ENCODE assay signal across 8 mouse cellular contexts in the genomic region with DNA sequence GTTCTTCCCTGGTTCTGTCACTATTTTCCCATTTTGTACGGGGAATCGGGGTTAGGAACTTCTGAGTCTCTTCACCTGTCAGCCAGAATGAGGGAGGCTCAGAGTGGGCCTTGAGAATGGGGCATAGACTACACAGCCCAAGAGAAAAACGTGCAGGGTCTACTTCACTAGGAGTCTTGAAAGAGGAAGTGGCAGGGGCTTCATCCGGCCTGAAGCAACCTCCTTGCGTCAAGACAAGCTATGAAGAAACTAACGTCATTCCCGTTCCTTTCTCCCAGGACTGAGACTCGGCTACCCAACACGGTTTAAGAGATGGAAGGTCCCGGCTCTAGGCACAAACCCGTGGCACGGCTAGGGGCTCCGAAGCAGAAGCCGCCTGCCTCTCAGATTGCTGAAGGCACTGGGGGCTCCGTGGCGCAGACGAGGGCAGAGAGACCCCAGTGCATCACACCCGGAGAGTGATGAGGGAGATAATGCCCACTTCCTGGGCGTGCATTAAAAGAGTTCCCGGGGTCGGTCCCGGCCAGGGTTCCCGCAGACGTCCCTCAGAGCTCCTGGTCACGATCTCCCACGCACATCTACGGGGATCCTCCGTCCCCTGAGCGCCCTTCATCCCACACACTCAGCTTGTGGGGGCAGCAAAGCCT. TPM values are rescaled to one million over a fixed set of nuclear protein-coding genes. Genes with fewer than 3 reads are reported as not detected.
DNase-seq lines count a peak whose midpoint lies in the region; ATAC-seq and TF ChIP-seq lines count a peak whose summit lies in the region.

No protein-coding gene starts in this region.

- ATAC-seq in CD4-positive, CD25-positive, alpha-beta regulatory T cell, adult 4 months, result peak; percentile 40
- peak; percentile 12; the same call in 1 of the 2 replicates for ATAC-seq in embryonic facial prominence, embryonic 12.5 days (ENCODE audit: insufficient number of reproducible peaks, insufficient read depth, low FRiP score, low TSS enrichment)
- ATAC-seq in hindbrain, postnatal 0 days, result peak; percentile 54
- ATAC-seq in stomach, embryonic 16.5 days (ENCODE audit: insufficient read depth, low FRiP score), result peak; percentile 14; the same call in 1 of the 2 replicates

- DNase-seq in 416B (ENCODE audit: low read depth), result peak; percentile 78
- peak; percentile 25 for DNase-seq in hindbrain, postnatal 0 days (ENCODE audit: low spot score)
- peak; percentile 50 for DNase-seq in lung, postnatal 36 days
- no peak for DNase-seq in Muller cell, postnatal 12 days (ENCODE audit: inconsistent ontology term)
- DNase-seq in layer of hippocampus, postnatal 25 days (ENCODE audit: extremely low spot score in 1 of 2, low spot score in 1 of 2), result no peak

- H3K9ac ChIP-seq in embryonic facial prominence, embryonic 12.5 days, result peak overlapping the region; percentile 88
- peak overlapping the region; percentile 70 for H3K9ac ChIP-seq in hindbrain, postnatal 0 days (replicated peaks; ENCODE audit: low read length)
- H3K9ac ChIP-seq in stomach, embryonic 16.5 days (ENCODE audit: low read length), result peak overlapping the region; percentile 89

- no peaks in the 10 kb centered on the region for H3K36me3 ChIP-seq in embryonic facial prominence, embryonic 12.5 days
- no peaks in the 10 kb centered on the region for H3K36me3 ChIP-seq in hindbrain, postnatal 0 days (ENCODE audit: insufficient read depth, low read length)
- H3K36me3 ChIP-seq in stomach, embryonic 16.5 days (ENCODE audit: control insufficient read depth, insufficient read depth, low read length), result no peaks in the 10 kb centered on the region

- no peak for TF ChIP-seq CTCF in hindbrain, postnatal 0 days (IDR thresholded peaks at IDR 0.05; ENCODE audit: low read depth)

- peak overlapping the region; percentile 80 for H3K4me3 ChIP-seq in embryonic facial prominence, embryonic 12.5 days
- peak overlapping the region; percentile 83 for H3K4me3 ChIP-seq in hindbrain, postnatal 0 days (ENCODE audit: low read length)
- peak overlapping the region; percentile 90 for H3K4me3 ChIP-seq in stomach, embryonic 16.5 days (replicated peaks; ENCODE audit: low read length)

- H3K27me3 ChIP-seq in embryonic facial prominence, embryonic 12.5 days, result no peaks in the 10 kb centered on the region
- no peaks in the 10 kb centered on the region for H3K27me3 ChIP-seq in hindbrain, postnatal 0 days (ENCODE audit: insufficient read depth, low read length)
- no peaks in the 10 kb centered on the region for H3K27me3 ChIP-seq in stomach, embryonic 16.5 days (ENCODE audit: control insufficient read depth, insufficient read depth, low read length)

- peaks cover 20% of the 10 kb centered on the region for H3K4me1 ChIP-seq in embryonic facial prominence, embryonic 12.5 days
- no peaks in the 10 kb centered on the region for H3K4me1 ChIP-seq in hindbrain, postnatal 0 days (ENCODE audit: insufficient read depth, low read length)
- peaks cover 29% of the 10 kb centered on the region for H3K4me1 ChIP-seq in stomach, embryonic 16.5 days (ENCODE audit: control insufficient read depth, insufficient read depth, low read length)

- WGBS in embryonic facial prominence, embryonic 12.5 days, result 1% methylated on average over 29 of the region's 29 CpGs
- 1% methylated on average over 29 of the region's 29 CpGs for WGBS in hindbrain, postnatal 0 days
- 0% methylated on average over 29 of the region's 29 CpGs for WGBS in stomach, embryonic 16.5 days

- peak overlapping the region; percentile 75 for H3K4me2 ChIP-seq in embryonic facial prominence, embryonic 12.5 days (replicated peaks)
- peak overlapping the region; percentile 97 for H3K4me2 ChIP-seq in hindbrain, postnatal 0 days (ENCODE audit: low read depth, low read length)
- peak overlapping the region; percentile 79 for H3K4me2 ChIP-seq in stomach, embryonic 16.5 days (ENCODE audit: low read depth, low read length)

- H3K9me3 ChIP-seq in embryonic facial prominence, embryonic 12.5 days, result no peaks in the 10 kb centered on the region
- H3K9me3 ChIP-seq in hindbrain, postnatal 0 days (ENCODE audit: low read length), result no peaks in the 10 kb centered on the region
- no peaks in the 10 kb centered on the region for H3K9me3 ChIP-seq in stomach, embryonic 16.5 days (replicated peaks; ENCODE audit: control insufficient read depth, low read length)

- peak overlapping the region; percentile 93 for H3K27ac ChIP-seq in embryonic facial prominence, embryonic 12.5 days
- peak overlapping the region; percentile 81 for H3K27ac ChIP-seq in hindbrain, postnatal 0 days
- peak overlapping the region; percentile 98 for H3K27ac ChIP-seq in stomach, embryonic 16.5 days (ENCODE audit: low read length)

RNA-seq across cellular contexts. Expression of gene Cfap43, which starts 0.5 kb away (rescaled TPM):
- polyA plus RNA-seq in CD4-positive, CD25-positive, alpha-beta regulatory T cell, adult 4 months (2017; shearing (Covaris generic)), result under 1 TPM; 0.10 to 0.75 TPM
- 0.19 and 0.29 TPM in 2 replicates for polyA plus RNA-seq in embryonic facial prominence, embryonic 12.5 days (2016; fragmentation: Nextera tagmentation; extraction: Ambion mirVana)
- total RNA-seq in hindbrain, postnatal 0 days (2014; rRNA removed), result 1.8 and 2.8 TPM in 2 replicates
- polyA plus RNA-seq in hindbrain, postnatal 0 days (2015; fragmentation: Nextera tagmentation; extraction: Ambion mirVana), result 2.8 and 4.7 TPM in 2 replicates
- 1.1 TPM in 2 replicates for polyA plus RNA-seq in stomach, embryonic 16.5 days (2015; fragmentation: Nextera tagmentation; extraction: Ambion mirVana)
- total RNA-seq in layer of hippocampus, postnatal 25 days (2021), result 1 to 10 TPM in 1 of 2 experiments, under 1 TPM in 1; 0.74 to 1.3 TPM

RNA-seq across cellular contexts. Expression of gene Itprip, which starts 0.5 kb away (rescaled TPM):
- polyA plus RNA-seq in CD4-positive, CD25-positive, alpha-beta regulatory T cell, adult 4 months (2017; shearing (Covaris generic)), result 10 to 100 TPM; 10.5 to 12.7 TPM
- 18.5 and 20.0 TPM in 2 replicates for polyA plus RNA-seq in embryonic facial prominence, embryonic 12.5 days (2016; fragmentation: Nextera tagmentation; extraction: Ambion mirVana)
- total RNA-seq in hindbrain, postnatal 0 days (2014; rRNA removed), result 6.6 and 7.2 TPM in 2 replicates
- 2.7 and 3.1 TPM in 2 replicates for polyA plus RNA-seq in hindbrain, postnatal 0 days (2015; fragmentation: Nextera tagmentation; extraction: Ambion mirVana)
- 18.7 and 20.1 TPM in 2 replicates for polyA plus RNA-seq in stomach, embryonic 16.5 days (2015; fragmentation: Nextera tagmentation; extraction: Ambion mirVana)
- 1 to 10 TPM; 1.0 to 1.2 TPM for total RNA-seq in layer of hippocampus, postnatal 25 days (2021)

RNA-seq across cellular contexts. Expression of gene Cfap58, which starts 18.9 kb away (rescaled TPM):
- polyA plus RNA-seq in CD4-positive, CD25-positive, alpha-beta regulatory T cell, adult 4 months (2017; shearing (Covaris generic)), result not detected
- polyA plus RNA-seq in embryonic facial prominence, embryonic 12.5 days (2016; fragmentation: Nextera tagmentation; extraction: Ambion mirVana), result 0.15 TPM in 1 of 2 replicates, not detected in the other
- 0.26 TPM in 1 of 2 replicates, not detected in the other for total RNA-seq in hindbrain, postnatal 0 days (2014; rRNA removed)
- polyA plus RNA-seq in hindbrain, postnatal 0 days (2015; fragmentation: Nextera tagmentation; extraction: Ambion mirVana), result 0.68 TPM in 2 replicates
- polyA plus RNA-seq in stomach, embryonic 16.5 days (2015; fragmentation: Nextera tagmentation; extraction: Ambion mirVana), result 0.04 TPM in 1 of 2 replicates, not detected in the other
- total RNA-seq in layer of hippocampus, postnatal 25 days (2021), result under 1 TPM; 0.39 to 0.59 TPM

RNA-seq across cellular contexts. Expression of gene Gsto2, which starts 53.2 kb away (rescaled TPM):
- under 1 TPM in 1 of 2 experiments, not detected in 1; 0.95 TPM for polyA plus RNA-seq in CD4-positive, CD25-positive, alpha-beta regulatory T cell, adult 4 months (2017; shearing (Covaris generic))
- polyA plus RNA-seq in embryonic facial prominence, embryonic 12.5 days (2016; fragmentation: Nextera tagmentation; extraction: Ambion mirVana), result 1.6 and 2.2 TPM in 2 replicates
- total RNA-seq in hindbrain, postnatal 0 days (2014; rRNA removed), result 0.26 and 0.29 TPM in 2 replicates
- polyA plus RNA-seq in hindbrain, postnatal 0 days (2015; fragmentation: Nextera tagmentation; extraction: Ambion mirVana), result 0.89 and 1.6 TPM in 2 replicates
- polyA plus RNA-seq in stomach, embryonic 16.5 days (2015; fragmentation: Nextera tagmentation; extraction: Ambion mirVana), result 2.0 and 2.6 TPM in 2 replicates
- 1 to 10 TPM; 2.2 to 2.4 TPM for total RNA-seq in layer of hippocampus, postnatal 25 days (2021)

Comparison
In these comparisons a context has a peak if more than half of its experiments do, and no peak if none do; other contexts are left out.
1. DNase-seq: peak in 416B (single experiment), hindbrain, postnatal 0 days (single experiment) and lung, postnatal 36 days (single experiment); none in Muller cell, postnatal 12 days (single experiment) and layer of hippocampus, postnatal 25 days (0 of 2).
2. Peak in every context shown above with its lines, with median percentiles within 50 percentile points of each other: ATAC-seq, H3K27ac ChIP-seq, H3K4me2 ChIP-seq, H3K4me3 ChIP-seq and H3K9ac ChIP-seq.